Mouse (Mus musculus) myocyte (in vitro differentiated cells): ENCODE measurements at regions not wholly inside any gene's neighbourhood (a gene's known extent, or its start where the extent isn't known, plus 50 kb on each side); places are given as distances from the start of the nearest gene placed in this dataset.

ENCODE experiments used
- H3K27me3 ChIP-seq: one replicate; pipeline ENCODE4 v1.6.1; 2011; ENCODE audit not compliant: control insufficient read depth, insufficient read depth, insufficient read length
- H3K36me3 ChIP-seq: one replicate; pipeline ENCODE4 v1.6.1; 2011; ENCODE audit not compliant: control insufficient read depth, insufficient read depth
- H3K4me2 ChIP-seq: one replicate; pipeline ENCODE4 v1.6.1; 2011; ENCODE audit warnings: low read depth, control low read depth
- H3K4me3 ChIP-seq: one replicate; pipeline ENCODE4 v1.5.1; 2011; ENCODE audit warnings: mild to moderate bottlenecking, control low read depth, moderate library complexity
- H3K79me2 ChIP-seq: one replicate; pipeline ENCODE4 v1.6.1; 2011; ENCODE audit not compliant: control insufficient read depth, insufficient read depth
- H3ac ChIP-seq: one replicate; pipeline ENCODE4 v1.6.1; 2011; ENCODE audit not compliant: control insufficient read depth, insufficient read length
- CEBPB ChIP-seq: IDR thresholded peaks from 2 replicates; pipeline ENCODE4 v1.6.1; 2011; ENCODE audit warnings: mild to moderate bottlenecking, moderate library complexity; ENCODE audit not compliant: poor library complexity, insufficient read depth, severe bottlenecking
- E2F4 ChIP-seq: IDR thresholded peaks from one replicate; pipeline ENCODE4 v1.6.1; 2011; ENCODE audit warnings: mild to moderate bottlenecking, control low read depth, moderate library complexity; ENCODE audit not compliant: insufficient read depth
- MAX ChIP-seq: IDR thresholded peaks from one replicate; pipeline ENCODE4 v1.6.1; 2011; ENCODE audit warnings: low read depth, mild to moderate bottlenecking, control low read depth
- MYOD1 ChIP-seq, 3 experiments: IDR thresholded peaks; one replicate each; pipeline ENCODE4 v1.6.1; 2011; ENCODE audit warnings: control low read depth in 2 of 3, low read depth in 2 of 3, mild to moderate bottlenecking in 2 of 3, moderate library complexity in 1 of 3; ENCODE audit not compliant: insufficient read length in 2 of 3, control insufficient read depth in 1 of 3
- MYOG ChIP-seq, 3 experiments: IDR thresholded peaks; one replicate each; pipeline ENCODE4 v1.6.1; 2011; ENCODE audit warnings: control low read depth in 2 of 3, low read depth in 2 of 3, mild to moderate bottlenecking in 2 of 3; ENCODE audit not compliant: insufficient read length in 2 of 3, control insufficient read depth in 1 of 3, insufficient read depth in 1 of 3
- POLR2A ChIP-seq: IDR thresholded peaks from one replicate; pipeline ENCODE4 v1.6.1; 2011; ENCODE audit warnings: low read depth, mild to moderate bottlenecking, control low read depth, moderate library complexity; ENCODE audit not compliant: insufficient read length
- POLR2AphosphoS2 ChIP-seq: IDR thresholded peaks from one replicate; pipeline ENCODE4 v1.6.1; 2011; ENCODE audit warnings: low read depth, control low read depth; ENCODE audit not compliant: insufficient read length
- REST ChIP-seq: IDR thresholded peaks from one replicate; pipeline ENCODE4 v1.6.1; 2011; ENCODE audit warnings: mild to moderate bottlenecking, control low read depth, moderate library complexity; ENCODE audit not compliant: insufficient read depth, insufficient read length
- SRF ChIP-seq: IDR thresholded peaks from one replicate; pipeline ENCODE4 v1.6.1; 2011; ENCODE audit warnings: low read depth; ENCODE audit not compliant: control insufficient read depth, insufficient read length
- TCF12 ChIP-seq: IDR thresholded peaks from one replicate; pipeline ENCODE4 v1.6.1; 2011; ENCODE audit warnings: mild to moderate bottlenecking, control low read depth; ENCODE audit not compliant: poor library complexity, insufficient read depth, severe bottlenecking
- TCF3 ChIP-seq: IDR thresholded peaks from one replicate; pipeline ENCODE4 v1.6.1; 2011; ENCODE audit warnings: low read depth, control low read depth; ENCODE audit not compliant: insufficient read length
- USF1 ChIP-seq: IDR thresholded peaks from one replicate; pipeline ENCODE4 v1.6.1; 2011; ENCODE audit warnings: low read depth, mild to moderate bottlenecking, control low read depth, moderate library complexity

- no peaks in the 10 kb centered on the region for H3K79me2 ChIP-seq
- TF ChIP-seq USF1 (no peak), MAX (no peak), E2F4 (no peak), SRF (no peak), TCF3 (no peak), MYOG (IDR thresholded peaks at IDR 0.05; ENCODE audit: control insufficient read depth in 1 of 3, insufficient read depth in 1 of 3, insufficient read length in 2 of 3, low read depth in 2 of 3) (no peak), REST (no peak), TCF12 (no peak), CEBPB (no peak), POLR2AphosphoS2 (no peak), MYOD1 (IDR thresholded peaks at IDR 0.05; ENCODE audit: control insufficient read depth in 1 of 3, insufficient read length in 2 of 3, low read depth in 2 of 3) (no peak), POLR2A (no peak)
- peaks cover 18% of the 10 kb centered on the region for H3K27me3 ChIP-seq
Observed at GRCm38 (mm10) chr6:100970810-100971447, 137.5 kb downstream of the Ppp4r2 start.

GRCm38 (mm10) chr6:100971462-100971955 lies 138.1 kb downstream of the Ppp4r2 start:
- H3ac ChIP-seq: no peak overlapping the region
- H3K4me2 ChIP-seq: no peak overlapping the region

More at GRCm38 (mm10) chr6:100970810-100971447, 137.5 kb downstream of the Ppp4r2 start:
- Histone ChIP-seq H3ac (no peak overlapping the region), H3K4me3 (no peak overlapping the region), H3K36me3 (no peaks in the 10 kb centered on the region), H3K4me2 (no peak overlapping the region)

GRCm38 (mm10) chr6:100973366-100974090 lies 140.1 kb downstream of the Ppp4r2 start:
- H3ac ChIP-seq: no peak overlapping the region
- TF ChIP-seq POLR2A (no peak), POLR2AphosphoS2 (no peak), TCF12 (no peak), TCF3 (no peak), USF1 (no peak), CEBPB (no peak), MYOD1 (IDR thresholded peaks at IDR 0.05; ENCODE audit: control insufficient read depth in 1 of 3, insufficient read length in 2 of 3, low read depth in 2 of 3) (no peak)
- no peaks in the 10 kb centered on the region for H3K36me3 ChIP-seq
- no peak overlapping the region for H3K4me2 ChIP-seq
- peaks cover 36% of the 10 kb centered on the region for H3K27me3 ChIP-seq
- H3K4me3 ChIP-seq: no peak overlapping the region
- H3K79me2 ChIP-seq: no peaks in the 10 kb centered on the region

More at GRCm38 (mm10) chr6:100971462-100971955, 138.1 kb downstream of the Ppp4r2 start:
- H3K36me3 ChIP-seq: no peaks in the 10 kb centered on the region
- no peak overlapping the region for H3K4me3 ChIP-seq
- H3K79me2 ChIP-seq: no peaks in the 10 kb centered on the region
- no peak for TF ChIP-seq REST
- no peak for TF ChIP-seq USF1
- TF ChIP-seq CEBPB: no peak
- no peak for TF ChIP-seq MYOG (IDR thresholded peaks at IDR 0.05; ENCODE audit: control insufficient read depth in 1 of 3, insufficient read depth in 1 of 3, insufficient read length in 2 of 3, low read depth in 2 of 3)
- TF ChIP-seq TCF3: no peak
- TF ChIP-seq POLR2A: no peak
- no peak for TF ChIP-seq E2F4
- no peak for TF ChIP-seq POLR2AphosphoS2
- no peak for TF ChIP-seq MYOD1 (IDR thresholded peaks at IDR 0.05; ENCODE audit: control insufficient read depth in 1 of 3, insufficient read length in 2 of 3, low read depth in 2 of 3)
- no peak for TF ChIP-seq MAX
- no peak for TF ChIP-seq SRF
- TF ChIP-seq TCF12: no peak
- peaks cover 23% of the 10 kb centered on the region for H3K27me3 ChIP-seq

GRCm38 (mm10) chr6:100974716-100975115 lies 141.3 kb downstream of the Ppp4r2 start:
- TF ChIP-seq SRF: no peak
- no peak for TF ChIP-seq USF1
- no peak for TF ChIP-seq TCF3
- no peak for TF ChIP-seq POLR2A
- TF ChIP-seq E2F4: no peak
- TF ChIP-seq MYOG (IDR thresholded peaks at IDR 0.05; ENCODE audit: control insufficient read depth in 1 of 3, insufficient read depth in 1 of 3, insufficient read length in 2 of 3, low read depth in 2 of 3): no peak
- no peak for TF ChIP-seq CEBPB
- no peak for TF ChIP-seq MYOD1 (IDR thresholded peaks at IDR 0.05; ENCODE audit: control insufficient read depth in 1 of 3, insufficient read length in 2 of 3, low read depth in 2 of 3)
- no peak for TF ChIP-seq TCF12
- TF ChIP-seq MAX: no peak
- no peak for TF ChIP-seq REST
- TF ChIP-seq POLR2AphosphoS2: no peak
- Histone ChIP-seq H3K36me3 (no peaks in the 10 kb centered on the region), H3K79me2 (no peaks in the 10 kb centered on the region), H3ac (no peak overlapping the region), H3K27me3 (peaks cover 36% of the 10 kb centered on the region), H3K4me3 (no peak overlapping the region), H3K4me2 (no peak overlapping the region)
